Mouse (Mus musculus) CD8-positive naive resting alpha-beta T cell, adult 2 months (primary cell): ENCODE results near the gene Kmt5b.

Experiments used
- DNase-seq, 2 experiments: peaks; one replicate each; pipeline ENCODE4 v3.0.0; 2022; ENCODE audit warnings: low read depth in 2 of 2, low spot score in 2 of 2

Gene Kmt5b

DNA sequence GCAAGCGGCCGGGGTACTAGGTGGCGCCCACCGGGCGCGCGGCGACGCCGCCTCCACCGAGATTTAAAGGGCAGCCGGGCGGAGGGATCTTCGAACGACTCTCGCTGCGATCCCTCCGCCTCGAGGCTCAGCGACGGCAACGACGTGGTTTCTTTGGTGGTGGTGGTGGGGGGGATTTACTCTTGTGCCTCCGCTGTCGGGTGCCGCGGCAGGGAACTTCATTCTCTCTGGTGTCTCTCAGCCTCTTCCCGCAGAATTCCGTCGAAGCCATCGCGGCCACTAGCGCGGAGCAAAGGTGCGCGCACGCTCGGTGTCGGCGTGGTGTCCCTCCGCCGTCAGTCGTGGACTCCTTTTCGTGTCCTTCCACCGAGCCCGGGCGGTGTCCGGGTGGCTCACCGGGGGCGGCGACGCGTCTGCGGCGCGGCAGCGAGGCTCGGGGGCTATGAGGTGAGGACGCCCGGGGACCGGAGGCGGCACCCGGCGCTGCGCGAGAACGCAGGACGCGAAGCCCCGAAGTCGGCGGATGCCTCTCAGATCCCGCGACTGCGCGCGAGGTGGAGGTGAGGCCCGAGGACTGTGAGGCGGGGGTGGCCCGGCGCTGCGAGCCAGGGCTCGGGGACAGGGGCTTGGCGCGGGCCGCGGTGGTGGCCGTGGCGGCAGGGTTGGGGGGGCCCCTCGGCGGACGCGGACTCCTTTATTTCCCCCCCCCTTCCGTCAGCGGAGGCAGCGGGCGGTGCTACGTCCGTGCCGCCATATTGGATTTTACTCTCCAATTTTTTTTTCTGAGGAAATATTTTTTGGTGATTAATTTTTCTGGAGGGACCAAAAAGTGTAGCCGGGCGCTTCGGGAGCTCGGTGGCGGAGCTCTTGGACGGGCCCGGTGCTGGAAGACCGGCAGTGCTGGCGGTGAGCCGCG is 818 bp downstream of the Kmt5b start:
- DNase-seq = peak; percentile 85 to 89

DNA sequence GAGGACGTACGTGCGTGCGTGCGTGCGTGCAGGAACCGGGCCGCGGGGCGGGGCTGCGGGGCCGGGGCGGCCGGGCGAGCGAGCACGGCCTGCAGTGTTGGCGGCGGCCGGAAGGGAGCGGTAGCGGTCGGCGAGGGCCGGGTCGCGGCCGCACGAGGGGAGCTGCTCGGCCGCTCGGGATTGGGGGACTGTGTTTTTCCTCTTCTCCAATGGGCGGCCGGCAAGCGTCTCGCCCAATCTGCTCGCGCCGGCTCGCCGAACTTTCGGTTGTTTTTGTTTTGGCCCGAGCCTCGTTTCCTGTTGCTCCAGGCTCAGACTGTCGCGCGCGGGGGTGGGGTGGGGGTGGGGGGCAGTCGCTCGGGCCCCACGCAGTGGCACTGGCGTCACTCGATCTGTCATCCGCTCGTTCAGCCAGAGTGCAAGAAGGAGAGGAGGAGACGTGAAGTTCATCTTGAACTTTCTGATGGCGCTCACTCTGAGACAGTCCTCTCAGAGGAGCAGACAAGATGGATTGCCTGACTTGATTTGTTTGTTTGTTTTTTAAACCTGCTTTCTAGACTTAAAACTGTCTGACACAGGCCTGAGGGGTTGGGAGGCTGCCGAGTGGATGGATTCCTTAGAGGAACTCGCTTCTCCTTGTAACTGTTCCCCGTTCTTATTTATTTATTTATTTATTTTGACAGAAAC is 1.6 kb downstream of the Kmt5b start:
- DNase-seq = peak; percentile 91 to 94

DNA sequence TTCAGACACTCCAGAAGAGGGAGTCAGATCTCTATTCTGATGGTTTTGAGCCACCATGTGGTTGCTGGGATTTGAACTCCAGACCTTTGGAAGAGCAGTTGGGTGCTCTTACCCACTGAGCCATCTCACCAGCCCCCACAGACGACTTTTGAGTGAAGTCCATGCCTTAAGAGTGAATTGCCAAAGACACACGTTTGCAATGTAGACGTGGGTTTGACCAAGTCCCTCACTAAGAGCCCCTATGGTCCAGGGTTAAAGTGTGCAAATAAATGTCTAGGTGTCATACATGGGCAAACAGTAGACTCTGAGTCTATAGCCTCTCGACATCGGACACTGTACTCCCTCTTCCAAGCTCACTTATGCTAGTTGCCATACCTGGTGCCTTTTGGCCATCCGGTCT is 2.3 kb downstream of the Kmt5b start:
- no peak for DNase-seq

DNA sequence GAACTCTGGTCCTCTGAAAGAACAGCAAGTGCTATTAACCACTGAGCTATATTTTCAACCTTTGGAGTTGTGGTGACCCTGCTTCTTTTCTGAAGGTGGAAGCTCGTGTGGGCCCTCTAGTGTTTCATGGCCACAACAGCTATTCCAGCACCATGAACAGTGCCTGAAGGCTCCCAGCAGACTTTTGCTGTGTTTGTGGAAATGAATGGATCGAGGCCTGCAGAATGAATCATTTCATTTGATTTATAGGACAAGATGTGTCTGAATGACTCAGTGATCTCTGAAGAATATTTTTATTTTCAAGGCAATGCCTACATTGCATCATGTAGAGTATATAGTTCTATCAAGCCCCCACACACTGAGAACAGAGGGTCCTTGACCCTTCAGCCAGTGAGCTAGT is 6.9 kb downstream of the Kmt5b start:
- peak in 1 of 2 experiments; percentile 30 for DNase-seq

DNA sequence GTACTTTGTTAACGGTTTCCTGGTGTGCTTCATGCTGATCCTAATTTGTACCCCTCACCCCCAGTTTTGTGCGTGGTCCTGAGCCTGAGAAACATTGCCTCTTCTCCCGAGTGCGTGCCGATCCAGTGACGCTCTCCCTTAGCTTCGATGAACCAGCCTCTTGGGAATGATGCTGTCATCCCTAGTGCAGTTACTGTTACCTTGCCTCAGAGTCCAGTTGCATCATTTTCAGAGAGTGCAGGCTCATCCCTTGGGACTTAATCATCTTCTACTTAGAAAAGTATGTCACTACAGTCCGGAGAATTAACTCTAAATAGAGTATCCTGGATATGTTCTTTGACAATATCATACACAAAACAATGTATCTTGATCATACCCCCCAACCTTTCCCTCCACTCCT is 11.5 kb downstream of the Kmt5b start:
- no peak for DNase-seq

DNA sequence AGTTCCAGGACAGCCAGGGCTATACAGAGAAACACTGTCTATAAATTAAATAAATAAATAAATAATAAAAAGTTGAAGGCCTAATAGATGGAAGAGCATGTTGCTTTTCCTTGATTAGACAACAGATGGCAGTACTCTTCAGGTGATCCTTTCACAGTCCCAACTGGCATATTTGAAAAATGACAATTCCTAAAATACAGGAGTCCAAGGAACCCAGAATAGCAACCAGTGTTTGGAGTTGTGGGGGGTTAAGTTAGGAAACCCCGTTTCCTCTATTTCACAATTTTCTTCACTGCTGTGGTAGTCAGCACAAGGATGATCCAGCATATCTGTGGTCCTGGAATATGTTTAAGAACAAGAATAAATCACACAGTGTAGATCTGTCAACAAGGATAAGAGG is 22.9 kb downstream of the Kmt5b start:
- no peak for DNase-seq

DNA sequence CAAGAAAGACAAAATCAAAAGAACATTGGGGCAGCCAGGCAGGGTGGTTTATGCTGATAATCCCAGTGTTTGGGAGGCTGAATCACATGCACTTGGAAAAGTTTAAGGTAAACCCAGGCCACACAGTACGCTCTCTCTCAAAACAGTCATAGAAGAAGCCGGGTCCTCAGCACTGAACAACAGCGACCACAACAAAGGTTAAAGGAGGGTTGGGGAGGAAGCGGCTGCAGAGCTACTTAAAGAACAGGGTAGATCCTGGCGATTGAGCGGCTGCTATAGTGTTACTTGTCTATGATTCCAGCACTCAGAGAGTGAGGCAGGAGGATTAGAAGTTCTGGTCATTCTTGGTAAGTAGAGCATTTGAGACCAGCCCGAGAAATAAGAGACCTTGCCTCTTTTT is 38.3 kb downstream of the Kmt5b start:
- DNase-seq = peak in 1 of 2 experiments; percentile 21

DNA sequence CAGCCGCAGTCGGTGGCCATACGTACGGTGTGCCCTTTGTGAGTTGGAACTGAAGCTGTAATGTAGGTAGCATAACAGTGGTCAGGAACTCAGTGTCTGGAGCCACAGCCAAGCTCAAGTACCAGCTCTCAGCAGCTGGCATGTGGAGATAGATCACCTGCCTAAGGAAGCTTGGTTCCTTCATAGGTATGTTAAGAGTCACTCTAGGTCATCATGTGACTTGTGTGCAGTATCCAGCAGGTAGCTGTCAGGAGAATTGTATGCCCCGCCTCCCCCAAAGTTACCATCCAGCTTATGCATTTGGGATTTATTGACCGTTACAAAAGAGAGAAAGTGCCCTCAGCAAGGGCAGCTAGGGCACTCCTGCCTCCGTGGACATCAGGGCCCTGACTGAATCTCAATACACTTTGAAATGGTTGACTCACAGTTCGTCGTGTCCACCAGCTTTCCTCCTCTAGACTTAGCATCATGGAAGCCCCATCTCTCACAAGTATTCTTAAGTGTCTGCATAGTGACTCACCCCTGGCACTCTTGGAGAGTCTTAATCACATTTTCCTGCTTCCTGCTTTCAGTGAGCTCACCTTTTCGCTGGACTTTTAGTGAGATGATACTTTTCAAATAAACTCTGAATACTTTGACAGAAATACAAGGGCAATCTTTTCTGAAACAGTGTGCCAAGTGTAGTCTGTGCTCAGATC is 43.5 kb downstream of the Kmt5b start:
- DNase-seq = no peak

DNA sequence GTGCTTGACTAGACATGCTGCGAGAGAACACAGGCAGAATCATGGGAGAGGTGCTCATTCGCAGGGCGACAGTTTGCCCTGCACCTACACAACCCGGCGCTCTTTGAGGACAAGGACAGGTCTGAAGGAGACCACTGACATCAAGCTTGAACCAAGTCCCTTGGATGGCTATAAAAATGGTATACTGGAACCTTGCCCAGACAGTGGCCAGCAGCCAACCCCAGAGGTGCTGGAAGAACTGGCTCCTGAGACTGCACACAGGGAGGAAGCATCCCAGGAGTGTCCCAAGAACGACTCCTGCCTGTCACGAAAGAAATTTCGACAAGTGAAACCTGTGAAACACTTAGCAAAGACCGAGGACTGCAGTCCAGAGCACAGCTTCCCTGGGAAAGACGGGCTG is 47.2 kb downstream of the Kmt5b start:
- DNase-seq = no peak

DNA sequence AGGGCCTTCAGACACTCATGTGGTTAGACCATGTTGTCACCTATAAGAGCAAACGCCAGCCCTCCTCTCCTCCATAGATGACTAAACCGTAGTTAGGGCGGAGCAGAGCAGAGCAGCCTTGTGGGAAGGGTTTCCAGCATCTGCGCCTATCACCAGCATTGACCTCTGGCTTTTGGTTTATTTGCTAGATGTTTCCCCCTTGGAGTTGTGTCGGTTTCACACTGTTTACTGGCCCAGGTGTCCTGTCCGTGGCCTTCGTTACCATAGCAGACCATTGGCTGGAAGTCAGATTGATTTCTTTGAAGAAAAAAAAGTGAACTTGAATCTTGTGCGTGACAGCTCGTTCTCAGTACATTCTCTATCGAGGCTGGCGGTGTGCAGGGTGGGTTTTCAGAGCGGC is 48.6 kb downstream of the Kmt5b start:
- DNase-seq = no peak

DNA sequence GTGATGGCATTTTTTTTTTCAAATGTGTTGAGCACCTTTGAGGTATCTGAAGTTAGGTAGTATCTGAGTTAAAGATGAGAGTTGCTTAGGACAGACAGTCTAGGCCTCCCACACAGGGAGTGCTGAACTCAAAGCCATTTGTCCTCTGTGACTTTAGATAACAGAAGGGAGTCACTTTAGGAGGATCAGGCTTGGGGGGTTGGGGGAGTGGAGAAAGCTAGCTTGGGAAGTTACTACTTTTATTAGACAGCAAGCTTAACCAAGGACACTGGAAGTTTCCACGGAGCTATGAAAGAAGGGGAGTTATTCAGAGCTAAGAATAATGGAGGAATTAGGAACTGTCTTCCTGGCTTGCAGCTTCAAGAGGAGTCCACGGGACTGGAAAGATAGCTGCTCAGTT is 51.9 kb downstream of the Kmt5b start:
- DNase-seq = no peak

DNA sequence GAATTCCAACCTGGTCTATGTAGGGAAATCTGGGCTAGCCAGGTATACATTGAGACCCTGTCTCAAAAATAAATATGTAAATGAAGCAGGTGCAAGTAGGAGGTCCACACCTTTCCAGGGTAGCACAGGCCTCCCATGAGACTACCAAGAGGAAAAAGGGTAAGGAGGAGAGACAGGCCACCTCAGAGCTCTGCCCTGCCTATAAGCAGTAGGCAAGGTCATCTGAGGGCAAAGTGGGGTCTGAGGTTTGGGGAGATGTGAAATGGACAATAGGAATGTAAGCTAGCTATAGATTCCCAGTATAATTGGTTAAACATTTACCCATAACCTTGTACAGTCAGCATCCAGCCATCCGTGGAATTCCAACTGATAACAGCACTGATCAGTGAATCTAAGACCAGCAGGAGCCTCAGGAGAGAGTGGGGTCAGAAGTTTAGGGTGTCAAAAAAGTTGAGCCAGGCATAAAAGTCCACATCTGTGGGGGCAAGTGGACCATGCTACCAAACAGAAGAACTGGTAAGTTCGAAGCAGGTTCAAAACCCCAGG is 52.8 kb downstream of the Kmt5b start:
- DNase-seq = no peak

DNA sequence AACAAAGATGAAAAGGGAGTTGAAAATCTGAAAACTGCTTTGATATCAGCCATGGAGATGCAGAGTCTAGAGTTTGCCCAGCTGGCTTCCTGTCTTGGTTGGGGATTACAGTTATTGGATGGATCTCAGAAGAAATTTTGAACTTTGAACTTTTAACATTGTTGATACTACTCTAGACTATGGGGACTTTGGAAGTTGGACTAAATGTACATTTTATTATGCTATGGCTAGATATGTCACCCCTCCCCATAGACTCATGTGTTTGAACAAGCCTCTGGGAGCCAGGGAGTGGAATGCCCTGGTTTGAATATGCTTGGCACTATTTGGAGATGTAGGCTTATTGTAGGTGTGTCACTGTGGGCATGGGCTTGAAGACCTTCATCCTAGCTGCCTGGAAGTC is 57.8 kb downstream of the Kmt5b start:
- no peak for DNase-seq

DNA sequence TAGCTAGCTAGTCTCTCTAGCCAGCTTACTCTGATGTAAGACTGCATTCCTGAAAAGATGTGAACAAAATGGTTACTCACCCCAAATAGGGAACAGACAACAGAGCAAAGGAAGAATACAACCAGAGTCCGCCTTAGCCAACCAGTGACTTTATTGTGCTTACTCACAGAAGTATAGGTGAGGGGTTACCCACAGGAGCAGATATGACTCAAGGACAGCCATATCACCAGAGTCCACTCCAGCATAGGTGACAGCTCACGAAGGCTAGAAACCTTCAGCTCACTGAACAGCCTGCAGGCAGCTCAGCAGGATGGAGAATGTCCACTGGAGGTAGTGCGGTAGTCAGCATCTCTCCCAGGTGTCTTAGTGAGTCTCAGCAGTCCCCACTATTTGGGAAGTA is 62.6 kb downstream of the Kmt5b start:
- DNase-seq = no peak

DNA sequence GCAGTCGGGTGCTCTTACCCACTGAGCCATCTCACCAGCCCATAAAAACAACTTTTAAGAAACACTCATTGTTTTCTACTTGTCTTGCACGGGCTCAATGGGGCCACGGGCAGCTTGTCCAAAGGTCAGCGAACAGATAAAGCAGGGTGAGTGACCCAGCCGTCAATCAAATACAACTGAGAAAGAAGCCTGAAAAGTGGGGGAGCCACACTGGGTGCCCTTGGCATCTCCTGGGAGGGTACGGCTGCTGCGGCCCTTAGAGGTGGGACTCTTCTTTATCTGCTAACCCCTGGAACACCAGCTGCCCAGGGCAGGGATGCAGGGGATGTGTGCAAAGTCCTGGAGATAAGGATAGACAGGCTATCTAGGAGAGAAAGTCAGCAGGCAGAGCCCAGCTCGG is 64.5 kb downstream of the Kmt5b start:
- DNase-seq = no peak

DNA sequence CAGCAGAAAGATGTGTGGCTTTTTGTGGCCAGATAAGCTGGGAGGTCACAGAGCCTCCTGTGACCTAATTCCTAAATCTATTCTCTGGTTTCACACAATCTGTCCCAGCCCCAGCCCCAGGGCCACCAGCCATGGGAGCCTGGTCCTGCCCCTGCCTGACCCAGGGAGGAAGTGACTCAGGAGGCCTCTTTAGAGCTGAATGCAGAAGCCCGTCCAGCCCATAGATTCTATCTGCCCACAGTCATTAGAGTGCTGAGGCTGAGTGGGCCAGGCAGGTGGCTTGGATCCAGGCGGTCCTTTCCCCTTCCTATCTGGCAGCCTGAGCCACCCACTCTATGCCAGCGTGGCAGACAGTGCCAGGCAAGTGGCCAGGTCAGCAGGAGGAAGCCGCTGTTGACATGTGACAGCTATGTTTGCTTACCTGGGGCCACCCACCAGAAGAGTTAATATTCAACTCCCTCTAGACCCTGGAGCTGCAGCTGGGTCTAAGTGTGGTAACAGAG is 65.7 kb downstream of the Kmt5b start:
- no peak for DNase-seq

DNA sequence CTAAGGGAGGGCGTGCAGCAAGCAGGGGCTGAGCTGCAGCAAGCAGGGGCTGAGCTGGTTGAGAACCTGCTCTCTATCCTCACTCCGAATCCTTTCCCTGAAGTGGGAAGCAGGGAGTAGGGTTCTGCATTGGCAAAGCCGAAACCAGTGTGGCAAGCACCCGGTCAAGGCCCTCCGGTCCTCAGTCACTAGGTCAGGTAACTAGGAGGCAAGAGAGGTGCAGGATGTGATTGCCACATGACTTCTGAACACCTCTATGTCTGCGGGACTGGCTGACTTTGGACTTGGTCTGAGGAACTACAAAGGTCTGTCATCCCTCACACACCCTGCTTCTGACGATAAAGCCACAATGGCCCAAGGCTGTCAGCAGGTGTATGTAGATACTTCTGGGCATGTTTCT is 67.1 kb downstream of the Kmt5b start:
- DNase-seq = no peak

DNA sequence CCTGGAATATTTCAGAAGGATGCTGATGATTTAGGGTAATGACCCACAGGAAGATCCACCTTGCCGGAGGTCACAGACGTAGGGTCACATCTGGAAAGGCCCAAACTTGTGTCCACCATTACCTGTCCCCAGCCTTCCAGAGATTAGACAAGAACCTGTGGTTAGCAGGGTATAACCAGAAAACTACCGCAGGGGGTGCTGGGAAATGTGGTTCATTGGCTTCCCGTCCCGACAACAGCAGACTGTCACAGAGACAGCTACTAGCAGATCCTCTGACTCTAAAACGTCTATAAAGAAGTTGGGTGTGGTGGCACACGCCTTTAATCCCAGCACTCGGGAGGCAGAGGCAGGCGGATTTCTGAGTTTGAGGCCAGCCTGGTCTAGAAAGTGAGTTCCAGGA is 69.6 kb downstream of the Kmt5b start:
- peak in 1 of 2 experiments; percentile 35 for DNase-seq

DNA sequence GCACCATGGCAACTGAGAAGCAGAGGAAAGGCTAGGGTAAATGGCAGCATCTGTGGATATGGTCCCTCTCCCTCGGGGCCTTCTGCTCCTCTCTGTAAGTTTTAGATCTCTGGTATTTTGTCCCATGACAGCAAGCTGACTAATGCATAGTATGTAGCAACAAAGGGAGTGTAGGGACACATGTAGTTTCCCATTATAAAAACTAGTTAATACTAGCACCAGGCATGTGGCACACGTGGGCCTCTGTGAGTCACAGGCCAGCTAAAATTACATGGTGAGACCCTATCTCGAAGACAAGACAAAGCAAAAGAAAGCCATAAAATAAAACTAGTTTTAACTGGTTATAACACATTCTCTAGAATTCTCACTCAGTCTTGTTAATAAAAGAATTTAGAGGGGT is 71.7 kb downstream of the Kmt5b start:
- DNase-seq = no peak

DNA sequence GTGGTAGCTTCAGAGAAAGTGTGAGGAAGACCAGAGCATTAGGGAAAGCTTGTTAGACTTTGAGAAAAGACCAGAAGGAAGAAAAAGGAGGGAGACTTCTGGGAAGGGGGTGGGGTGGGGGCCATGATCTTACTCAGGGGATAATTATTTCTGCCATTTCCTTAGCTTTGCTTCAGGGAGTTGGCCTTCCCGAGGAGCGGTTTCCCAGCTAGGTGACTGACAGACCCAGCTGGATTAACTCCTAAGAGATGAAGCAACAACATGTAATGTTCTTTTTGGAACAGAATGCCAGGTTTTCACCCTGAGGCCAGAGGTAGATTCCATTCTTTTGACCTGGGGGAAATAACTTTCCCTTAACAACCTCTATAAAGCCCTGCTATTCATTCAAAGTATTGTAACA is 72.5 kb downstream of the Kmt5b start:
- DNase-seq = no peak

DNA sequence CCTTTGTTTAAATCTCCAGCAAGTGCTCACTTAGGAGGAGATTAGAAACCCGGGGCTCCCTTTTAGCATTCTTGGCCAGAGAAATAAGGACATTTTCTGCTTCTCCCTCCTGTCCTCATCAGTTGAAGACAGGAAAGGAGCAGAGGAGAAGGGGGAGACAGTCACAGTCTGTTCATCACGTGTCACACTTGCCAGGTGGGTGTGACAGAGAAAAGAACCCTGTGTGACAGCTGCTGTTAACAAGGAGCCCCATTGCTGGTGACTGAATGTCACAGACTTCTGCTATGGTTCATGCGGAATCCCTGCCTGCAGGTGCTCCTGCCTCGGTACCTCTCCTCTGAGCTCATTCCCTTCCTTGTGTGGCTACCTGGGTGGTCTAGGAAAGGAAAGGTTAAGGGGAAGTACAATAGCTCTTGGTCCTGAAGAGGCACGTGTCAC is 73.0 kb downstream of the Kmt5b start:
- DNase-seq = no peak
